Mouse (Mus musculus) lung, embryonic 14.5 days (tissue): ENCODE measurements at regions not wholly inside any gene's neighbourhood (a gene's known extent, or its start where the extent isn't known, plus 50 kb on each side); places are given as distances from the start of the nearest gene placed in this dataset.

ENCODE experiments used
- ATAC-seq: fragments of 200-750 bp; cut with Nextera tagmentation; 2 replicates; pipeline ENCODE4 v1.8.0; 2017; ENCODE audit warnings: mild to moderate bottlenecking, moderate TSS enrichment, moderate library complexity; ENCODE audit not compliant: insufficient read depth
- DNase-seq: peaks from one replicate; pipeline ENCODE4 v3.0.0-alpha.2; 2015
- H3K27ac ChIP-seq: fragments of 300-500 bp; sonication (generic); 2 replicates; pipeline ENCODE4 v1.5.1; 2014; ENCODE audit warnings: low read depth, mild to moderate bottlenecking, moderate library complexity
- H3K27me3 ChIP-seq: fragments of 300-500 bp; sonication (generic); 2 replicates; pipeline ENCODE4 v1.6.1; 2014; ENCODE audit warnings: low read length, control low read depth; ENCODE audit not compliant: insufficient read depth
- H3K36me3 ChIP-seq: fragments of 300-500 bp; sonication (generic); 2 replicates; pipeline ENCODE4 v1.6.1; 2014; ENCODE audit warnings: control low read depth; ENCODE audit not compliant: insufficient read depth
- H3K4me1 ChIP-seq: fragments of 300-500 bp; sonication (generic); 2 replicates; pipeline ENCODE4 v1.6.1; 2014; ENCODE audit warnings: antibody characterized with exemption, control low read depth; ENCODE audit not compliant: insufficient read depth
- H3K4me2 ChIP-seq: fragments of 300-500 bp; sonication (generic); 2 replicates; pipeline ENCODE4 v1.6.1; 2014; ENCODE audit warnings: mild to moderate bottlenecking
- H3K4me3 ChIP-seq: fragments of 300-500 bp; sonication (generic); 2 replicates; pipeline ENCODE4 v1.5.1; 2014; ENCODE audit warnings: low read depth, low read length
- H3K9ac ChIP-seq: fragments of 300-500 bp; sonication (generic); 2 replicates; pipeline ENCODE4 v1.6.1; 2014
- H3K9me3 ChIP-seq: fragments of 300-500 bp; sonication (generic); 2 replicates; pipeline ENCODE4 v1.6.1; 2016; ENCODE audit warnings: low read depth, low read length, control low read depth
- CTCF ChIP-seq: IDR thresholded peaks from 2 replicates; pipeline ENCODE4 v1.5.1; 2016; ENCODE audit warnings: antibody characterized with exemption, low read depth
- WGBS: fragments of 180-500 bp; shearing (Covaris S2); extraction: QIAGEN DNeasy Blood & Tissue Kit; methylation state at CpG from one replicate; pipeline ENCODE4 v1.1.7; 2014; 5-methylcytosine and 5-hydroxymethylcytosine counted together

GRCm38 (mm10) chr13:104569765-104570164 is 222.5 kb upstream of the Srek1ip1 start:
- no peak for DNase-seq
- Histone ChIP-seq H3K36me3 (no peaks in the 10 kb centered on the region), H3K9ac (no peak overlapping the region), H3K27me3 (no peaks in the 10 kb centered on the region), H3K4me1 (no peaks in the 10 kb centered on the region; the same call in 1 of the 2 replicates), H3K9me3 (no peaks in the 10 kb centered on the region), H3K4me3 (no peak overlapping the region), H3K27ac (no peak overlapping the region), H3K4me2 (no peak overlapping the region)
- ATAC-seq, result no peak
- TF ChIP-seq CTCF, result no peak
- WGBS, result 25% methylated on average over 6 of the region's 6 CpGs

- no peak overlapping the region for H3K9ac ChIP-seq
- DNase-seq, result no peak
- no peak overlapping the region for H3K4me2 ChIP-seq
- no peaks in the 10 kb centered on the region; the same call in 1 of the 2 replicates for H3K4me1 ChIP-seq
- no peak overlapping the region for H3K27ac ChIP-seq
- no peak overlapping the region for H3K4me3 ChIP-seq
- H3K27me3 ChIP-seq, result no peaks in the 10 kb centered on the region
- H3K36me3 ChIP-seq, result no peaks in the 10 kb centered on the region
- H3K9me3 ChIP-seq, result no peaks in the 10 kb centered on the region
- ATAC-seq, result no peak
- 59% methylated on average over 10 of the region's 10 CpGs for WGBS
- no peak for TF ChIP-seq CTCF
Measured at GRCm38 (mm10) chr13:104572236-104572635, 220.0 kb upstream of the Srek1ip1 start.

- no peaks in the 10 kb centered on the region for H3K9me3 ChIP-seq
- no peaks in the 10 kb centered on the region for H3K27me3 ChIP-seq
- no peaks in the 10 kb centered on the region for H3K36me3 ChIP-seq
- H3K4me3 ChIP-seq, result no peak overlapping the region
- no peak overlapping the region for H3K9ac ChIP-seq
- TF ChIP-seq CTCF, result no peak
- H3K4me1 ChIP-seq, result no peaks in the 10 kb centered on the region; the same call in 1 of the 2 replicates
- ATAC-seq (no peak), DNase-seq (no peak)
- no peak overlapping the region for H3K27ac ChIP-seq
- H3K4me2 ChIP-seq, result no peak overlapping the region
- WGBS, result 87% methylated on average over 5 of the region's 5 CpGs
Measured at GRCm38 (mm10) chr13:104574396-104574795, 217.9 kb upstream of the Srek1ip1 start.

- WGBS, result 73% methylated on average over 10 of the region's 10 CpGs
- Histone ChIP-seq H3K9me3 (no peaks in the 10 kb centered on the region), H3K27ac (no peak overlapping the region), H3K27me3 (no peaks in the 10 kb centered on the region), H3K4me1 (no peaks in the 10 kb centered on the region), H3K4me3 (no peak overlapping the region), H3K9ac (no peak overlapping the region), H3K36me3 (no peaks in the 10 kb centered on the region), H3K4me2 (no peak overlapping the region)
- DNase-seq (no peak), ATAC-seq (no peak)
- TF ChIP-seq CTCF, result no peak
Measured at GRCm38 (mm10) chr13:104576188-104576789, 216.0 kb upstream of the Srek1ip1 start.

- H3K27me3 ChIP-seq, result no peaks in the 10 kb centered on the region
- no peaks in the 10 kb centered on the region for H3K9me3 ChIP-seq
- no peak overlapping the region for H3K4me2 ChIP-seq
- no peaks in the 10 kb centered on the region for H3K36me3 ChIP-seq
- H3K4me3 ChIP-seq, result no peak overlapping the region
- no peak for TF ChIP-seq CTCF
- no peak overlapping the region for H3K9ac ChIP-seq
- 68% methylated on average over 11 of the region's 11 CpGs for WGBS
- H3K27ac ChIP-seq, result no peak overlapping the region
- no peaks in the 10 kb centered on the region for H3K4me1 ChIP-seq
- DNase-seq (no peak), ATAC-seq (no peak)
Measured at GRCm38 (mm10) chr13:104577856-104578255, 214.4 kb upstream of the Srek1ip1 start.

- Histone ChIP-seq H3K4me1 (no peaks in the 10 kb centered on the region), H3K4me3 (no peak overlapping the region), H3K9me3 (no peaks in the 10 kb centered on the region), H3K36me3 (no peaks in the 10 kb centered on the region), H3K4me2 (no peak overlapping the region), H3K27me3 (no peaks in the 10 kb centered on the region), H3K9ac (no peak overlapping the region), H3K27ac (no peak overlapping the region)
- peak; percentile 21 for DNase-seq
- peak; percentile 48; the same call in 1 of the 2 replicates for ATAC-seq
- TF ChIP-seq CTCF, result no peak
- WGBS, result 47% methylated on average over 9 of the region's 9 CpGs
Measured at GRCm38 (mm10) chr13:104580686-104581350, 211.5 kb upstream of the Srek1ip1 start.
